Mouse (Mus musculus): ENCODE results near the gene Cds2. TPM values are rescaled to one million over a fixed set of nuclear protein-coding genes. Genes with fewer than 3 reads are reported as not detected.
"Not testable (repeated sequence)": the region's sequence is repeated elsewhere in the genome, so short reads cannot be mapped to it uniquely, and the experiment has no call there.

The Cds2 gene
- total and polyA plus RNA-seq, 2 experiments = 41.6 to 48.1 TPM

DNA sequence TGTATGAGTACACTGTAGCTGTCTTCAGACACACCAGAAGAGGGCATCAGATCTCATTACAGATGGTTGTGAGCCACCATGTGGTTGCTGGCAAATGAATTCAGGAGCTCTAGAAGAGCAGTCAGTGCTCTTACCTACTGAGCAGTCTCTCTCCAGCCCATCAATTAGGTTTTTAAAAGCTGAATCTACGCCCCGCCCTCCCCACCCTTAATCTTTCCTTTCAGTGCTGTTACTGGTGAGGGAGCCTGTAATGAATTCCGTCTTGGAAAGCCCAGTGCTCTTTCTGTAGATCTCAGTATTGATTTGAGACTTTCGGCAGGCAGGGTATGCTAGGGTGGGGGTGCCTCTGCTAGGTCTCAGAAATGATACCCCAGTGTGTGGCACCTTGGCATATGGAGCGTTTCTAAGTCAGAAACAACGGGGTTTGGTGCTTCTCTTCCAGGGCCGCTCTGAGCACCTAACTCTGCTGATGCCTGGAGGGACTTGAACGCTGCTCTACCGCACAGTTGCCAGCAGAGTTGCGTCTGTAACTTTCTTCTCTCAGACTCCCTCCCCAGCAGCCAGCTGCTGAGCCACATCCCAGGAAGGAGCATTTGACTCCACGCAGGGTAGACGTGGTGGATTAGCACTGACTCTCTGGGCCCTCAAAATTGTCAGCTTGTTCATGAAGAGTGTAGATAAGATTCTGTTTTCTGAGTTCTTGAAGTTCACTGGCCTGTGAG is 19.7 kb downstream of the Cds2 start:
- TF ChIP-seq CTCF (IDR thresholded peaks at IDR 0.05; ENCODE audit: low read depth, low read length) (no peak), POLR2A (IDR thresholded peaks at IDR 0.05; ENCODE audit: extremely low read depth, insufficient read depth, low read length) (no peak)
- Histone ChIP-seq H3K4me1 (ENCODE audit: control insufficient read depth, insufficient read depth, low read length) (peaks cover 32% of the 10 kb centered on the region), H3K9ac (ENCODE audit: low read depth, low read length) (peak overlapping the region; percentile 26)

DNA sequence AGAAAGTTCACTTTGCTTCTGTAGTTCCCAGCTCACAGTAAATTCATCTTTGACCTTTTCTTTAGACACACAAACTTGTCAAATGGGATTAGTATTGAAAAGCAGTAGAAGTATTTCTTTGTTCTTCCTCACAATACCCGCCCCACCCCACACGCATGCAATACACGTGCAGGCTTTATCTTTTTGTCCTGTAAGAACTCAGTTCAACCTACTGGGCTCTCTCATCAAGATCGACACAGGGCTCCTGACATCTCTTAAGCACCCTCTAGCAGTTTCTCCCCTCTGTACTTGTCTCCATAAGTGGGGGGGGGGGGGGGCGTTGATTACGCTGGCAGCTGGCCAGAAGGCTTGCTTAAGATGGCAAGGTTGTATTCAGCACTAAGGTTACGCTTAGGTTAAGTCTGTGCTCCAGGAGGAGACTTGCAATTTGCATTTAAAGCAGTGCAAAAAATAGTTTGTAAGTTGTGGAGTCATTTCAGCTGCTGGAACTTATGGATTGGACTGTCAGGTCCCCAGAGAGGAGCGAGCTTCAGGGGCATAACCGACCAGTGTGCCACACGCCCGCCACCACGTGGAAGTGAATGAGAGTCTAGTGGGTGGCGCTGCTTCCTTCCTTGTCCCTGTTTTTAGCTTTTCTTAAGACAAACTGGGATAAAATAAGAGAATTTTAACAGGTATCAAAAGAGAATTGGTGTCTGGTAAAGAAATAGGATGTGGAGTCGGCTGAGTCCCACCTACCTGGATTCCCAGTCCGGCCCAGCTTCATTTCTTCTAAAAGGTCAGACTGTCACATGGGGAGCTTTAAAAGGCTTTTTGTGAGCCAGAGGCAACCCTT is 20.5 kb downstream of the Cds2 start:
- no peak overlapping the region for H3K9ac ChIP-seq (ENCODE audit: low read depth, low read length)
- 59% methylated on average over 15 of the region's 15 CpGs for WGBS
- H3K27me3 ChIP-seq (ENCODE audit: control insufficient read depth, insufficient read depth, low read length) = no peaks in the 10 kb centered on the region
- H3K79me2 ChIP-seq (ENCODE audit: control insufficient read depth, insufficient read depth, low read length) = peaks cover 25% of the 10 kb centered on the region; the same call in 1 of the 2 replicates
- peak overlapping the region; percentile 77 for H3K27ac ChIP-seq (replicated peaks; ENCODE audit: insufficient read depth, low read depth, low read length)
- no peak for DNase-seq (ENCODE audit: extremely low read depth, low read depth, low spot score)
- H3K36me3 ChIP-seq (ENCODE audit: control insufficient read depth, insufficient read depth, low read length) = no peaks in the 10 kb centered on the region
- H3K4me3 ChIP-seq (ENCODE audit: insufficient read depth, low read depth, low read length) = no peak overlapping the region
- H3K4me1 ChIP-seq (ENCODE audit: control insufficient read depth, insufficient read depth, low read length) = peaks cover 29% of the 10 kb centered on the region
- TF ChIP-seq POLR2A (IDR thresholded peaks at IDR 0.05; ENCODE audit: extremely low read depth, insufficient read depth, low read length) (no peak), CTCF (IDR thresholded peaks at IDR 0.05; ENCODE audit: low read depth, low read length) (no peak)

More for the DNA sequence above, 19.7 kb downstream of the Cds2 start:
- H3K36me3 ChIP-seq (ENCODE audit: control insufficient read depth, insufficient read depth, low read length) = no peaks in the 10 kb centered on the region
- 47% methylated on average over 12 of the region's 12 CpGs for WGBS
- peaks cover 28% of the 10 kb centered on the region; the same call in 1 of the 2 replicates for H3K79me2 ChIP-seq (ENCODE audit: control insufficient read depth, insufficient read depth, low read length)
- peak overlapping the region; percentile 77 for H3K27ac ChIP-seq (replicated peaks; ENCODE audit: insufficient read depth, low read depth, low read length)
- DNase-seq (ENCODE audit: extremely low read depth, low read depth, low spot score) = no peak
- H3K4me3 ChIP-seq (ENCODE audit: insufficient read depth, low read depth, low read length) = no peak overlapping the region
- no peaks in the 10 kb centered on the region for H3K27me3 ChIP-seq (ENCODE audit: control insufficient read depth, insufficient read depth, low read length)

DNA sequence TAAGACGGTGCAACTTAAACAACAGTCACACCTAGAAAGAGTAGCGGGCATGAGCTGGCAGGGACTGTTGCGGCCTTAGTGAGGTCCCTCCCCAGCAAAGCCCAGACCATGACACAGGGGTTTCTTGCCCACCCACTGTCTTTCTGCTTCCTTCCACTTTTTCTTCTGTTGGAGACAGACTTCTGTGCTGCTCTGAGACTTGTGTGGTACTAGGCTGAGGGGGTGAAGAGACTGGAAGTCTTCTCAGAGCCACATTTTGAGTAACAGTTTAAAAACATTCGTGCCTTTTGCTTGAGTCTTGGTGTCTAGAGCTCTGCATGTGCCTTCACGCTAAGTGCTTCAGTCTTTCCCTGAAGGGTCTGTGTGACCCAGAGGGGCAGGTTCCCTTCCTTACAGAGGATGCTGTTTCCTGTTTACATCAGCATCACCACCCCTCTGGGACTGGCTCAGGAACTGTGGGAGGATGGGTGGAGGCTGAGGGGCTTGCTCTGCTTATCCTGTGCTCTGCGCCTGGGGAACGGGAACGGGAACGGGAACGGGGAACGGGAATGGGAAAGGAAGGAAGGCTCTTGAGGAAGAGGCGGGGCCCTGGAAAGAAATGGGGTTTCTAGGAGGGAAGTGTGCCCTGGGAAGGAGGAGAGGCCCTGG is 21.7 kb downstream of the Cds2 start:
- TF ChIP-seq POLR2A (IDR thresholded peaks at IDR 0.05; ENCODE audit: extremely low read depth, insufficient read depth, low read length) (no peak), CTCF (IDR thresholded peaks at IDR 0.05; ENCODE audit: low read depth, low read length) (no peak)
- DNase-seq (ENCODE audit: extremely low read depth, low read depth, low spot score) = no peak
- 79% methylated on average over 12 of the region's 12 CpGs for whole genome bisulfite sequencing
- H3K79me2 ChIP-seq (ENCODE audit: control insufficient read depth, insufficient read depth, low read length) = peaks cover 22% of the 10 kb centered on the region; the same call in 1 of the 2 replicates
- no peak overlapping the region for H3K4me3 ChIP-seq (ENCODE audit: insufficient read depth, low read depth, low read length)
- peaks cover 23% of the 10 kb centered on the region for H3K4me1 ChIP-seq (ENCODE audit: control insufficient read depth, insufficient read depth, low read length)
- peak overlapping the region; percentile 25; the same call in 1 of the 2 replicates for H3K9ac ChIP-seq (ENCODE audit: low read depth, low read length)
- H3K36me3 ChIP-seq (ENCODE audit: control insufficient read depth, insufficient read depth, low read length) = no peaks in the 10 kb centered on the region
- peak overlapping the region; percentile 77 for H3K27ac ChIP-seq (replicated peaks; ENCODE audit: insufficient read depth, low read depth, low read length)
- H3K27me3 ChIP-seq (ENCODE audit: control insufficient read depth, insufficient read depth, low read length) = no peaks in the 10 kb centered on the region

DNA sequence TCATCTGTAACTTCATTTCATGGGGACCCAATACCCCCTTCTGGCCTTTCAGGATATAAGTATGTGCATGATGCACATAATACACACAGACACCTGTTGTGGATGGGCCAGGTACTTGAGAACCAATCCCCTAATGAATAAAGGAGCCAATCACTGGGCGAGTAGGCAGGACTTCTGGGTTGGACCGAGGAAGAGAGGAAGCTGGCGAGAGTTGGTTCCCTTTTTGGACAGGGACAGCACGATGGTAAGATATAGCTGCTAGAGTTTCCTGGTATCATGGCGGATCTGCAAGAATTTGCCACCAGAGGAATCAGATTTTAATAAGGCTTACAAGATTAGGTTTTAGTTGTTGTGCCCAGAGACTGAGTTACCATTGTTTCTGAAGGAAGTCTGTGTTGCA is 22.8 kb downstream of the Cds2 start:
- H3K79me2 ChIP-seq (ENCODE audit: control insufficient read depth, insufficient read depth, low read length) = peaks cover 26% of the 10 kb centered on the region; the same call in 1 of the 2 replicates
- not testable (repeated sequence) for H3K4me3 ChIP-seq (ENCODE audit: insufficient read depth, low read depth, low read length); DNase-seq (ENCODE audit: extremely low read depth, low read depth, low spot score); H3K9ac ChIP-seq (ENCODE audit: low read depth, low read length); H3K27me3 ChIP-seq (ENCODE audit: control insufficient read depth, insufficient read depth, low read length); H3K36me3 ChIP-seq (ENCODE audit: control insufficient read depth, insufficient read depth, low read length)
- WGBS = 87% methylated on average over 5 of the region's 5 CpGs
- H3K27ac ChIP-seq (replicated peaks; ENCODE audit: insufficient read depth, low read depth, low read length) = peak overlapping the region; percentile 65; the same call in 1 of the 2 replicates
- H3K4me1 ChIP-seq (ENCODE audit: control insufficient read depth, insufficient read depth, low read length) = peaks cover 20% of the 10 kb centered on the region

DNA sequence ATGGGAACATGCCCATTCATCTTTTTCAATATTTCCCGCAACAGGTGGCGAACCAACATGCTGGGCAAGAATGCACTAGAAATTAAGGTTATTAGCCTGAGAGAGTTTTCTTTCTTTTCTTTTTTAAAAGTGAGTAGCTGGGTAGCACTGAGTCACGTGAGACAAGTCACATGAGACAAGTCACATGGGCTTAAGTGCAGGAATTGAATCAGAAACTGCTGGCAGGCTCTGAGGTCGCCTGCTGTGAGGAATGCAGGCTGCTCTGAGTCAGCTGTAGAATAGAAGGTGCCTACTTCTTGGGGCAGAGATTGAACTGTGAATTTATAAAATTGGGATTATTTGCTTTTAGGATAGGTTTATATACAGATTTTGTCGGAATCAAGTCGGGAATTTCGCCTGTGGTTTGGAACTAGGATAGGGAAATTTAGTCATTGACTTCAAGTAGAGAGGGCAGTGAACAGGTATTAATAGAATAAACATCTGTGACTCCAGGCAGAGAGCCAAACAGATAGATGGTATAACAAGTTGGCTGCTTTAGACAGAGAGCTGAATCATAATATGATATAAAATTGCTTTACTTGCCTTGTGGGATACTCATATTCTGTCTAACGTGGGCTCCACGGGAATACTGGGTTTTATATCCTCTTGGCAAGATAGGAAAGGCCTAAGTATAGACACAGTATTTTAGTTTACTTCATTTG is 23.6 kb downstream of the Cds2 start:
- H3K27me3 ChIP-seq (ENCODE audit: control insufficient read depth, insufficient read depth, low read length) = no peaks in the 10 kb centered on the region
- peaks cover 21% of the 10 kb centered on the region for H3K4me1 ChIP-seq (ENCODE audit: control insufficient read depth, insufficient read depth, low read length)
- TF ChIP-seq POLR2A (IDR thresholded peaks at IDR 0.05; ENCODE audit: extremely low read depth, insufficient read depth, low read length) (no peak), CTCF (IDR thresholded peaks at IDR 0.05; ENCODE audit: low read depth, low read length) (no peak)
- peaks cover 34% of the 10 kb centered on the region; the same call in 1 of the 2 replicates for H3K79me2 ChIP-seq (ENCODE audit: control insufficient read depth, insufficient read depth, low read length)
- 76% methylated on average over 9 of the region's 9 CpGs for WGBS
- H3K27ac ChIP-seq (replicated peaks; ENCODE audit: insufficient read depth, low read depth, low read length) = 0 out of 2 replicates have a peak overlapping the region, but pooled peaks have one; percentile 12
- DNase-seq (ENCODE audit: extremely low read depth, low read depth, low spot score) = peak; percentile 67
- no peaks in the 10 kb centered on the region for H3K36me3 ChIP-seq (ENCODE audit: control insufficient read depth, insufficient read depth, low read length)
- H3K4me3 ChIP-seq (ENCODE audit: insufficient read depth, low read depth, low read length) = no peak overlapping the region
- H3K9ac ChIP-seq (ENCODE audit: low read depth, low read length) = no peak overlapping the region

DNA sequence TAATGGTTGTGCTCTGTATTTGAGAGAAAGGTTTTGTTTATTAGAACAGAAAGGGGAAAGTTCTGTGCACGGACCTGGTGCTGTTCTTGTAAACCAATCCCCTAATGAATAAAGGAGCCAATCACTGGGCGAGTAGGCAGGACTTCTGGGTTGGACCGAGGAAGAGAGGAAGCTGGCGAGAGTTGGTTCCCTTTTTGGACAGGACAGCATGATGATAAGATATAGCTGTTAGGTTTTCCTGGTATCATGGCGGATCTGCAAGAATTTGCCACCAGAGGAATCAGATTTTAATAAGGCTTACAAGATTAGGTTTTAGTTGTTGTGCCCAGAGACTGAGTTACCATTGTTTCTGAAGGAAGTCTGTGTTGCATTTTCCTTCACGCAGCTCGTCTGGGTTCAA is 26.3 kb downstream of the Cds2 start:
- Histone ChIP-seq H3K79me2 (ENCODE audit: control insufficient read depth, insufficient read depth, low read length) (peaks cover 40% of the 10 kb centered on the region; the same call in 1 of the 2 replicates), H3K4me1 (ENCODE audit: control insufficient read depth, insufficient read depth, low read length) (peaks cover 12% of the 10 kb centered on the region)
- not testable (repeated sequence) for H3K27me3 ChIP-seq (ENCODE audit: control insufficient read depth, insufficient read depth, low read length); H3K36me3 ChIP-seq (ENCODE audit: control insufficient read depth, insufficient read depth, low read length); H3K4me3 ChIP-seq (ENCODE audit: insufficient read depth, low read depth, low read length); H3K27ac ChIP-seq (replicated peaks; ENCODE audit: insufficient read depth, low read depth, low read length); DNase-seq (ENCODE audit: extremely low read depth, low read depth, low spot score); H3K9ac ChIP-seq (ENCODE audit: low read depth, low read length)
- WGBS = 52% methylated on average over 5 of the region's 7 CpGs
